Mouse (Mus musculus) right cerebral cortex, postnatal 36 days (tissue): ENCODE results near the gene Tac2.
"Not testable (repeated sequence)": the region's sequence is repeated elsewhere in the genome, so short reads cannot be mapped to it uniquely, and the experiment has no call there.

Source experiments
- DNase-seq, 2 experiments: peaks; one replicate each; pipeline ENCODE4 v3.0.0; 2022; ENCODE audit warnings: low spot score in 2 of 2, mixed read lengths in 1 of 2

Gene Tac2

DNA sequence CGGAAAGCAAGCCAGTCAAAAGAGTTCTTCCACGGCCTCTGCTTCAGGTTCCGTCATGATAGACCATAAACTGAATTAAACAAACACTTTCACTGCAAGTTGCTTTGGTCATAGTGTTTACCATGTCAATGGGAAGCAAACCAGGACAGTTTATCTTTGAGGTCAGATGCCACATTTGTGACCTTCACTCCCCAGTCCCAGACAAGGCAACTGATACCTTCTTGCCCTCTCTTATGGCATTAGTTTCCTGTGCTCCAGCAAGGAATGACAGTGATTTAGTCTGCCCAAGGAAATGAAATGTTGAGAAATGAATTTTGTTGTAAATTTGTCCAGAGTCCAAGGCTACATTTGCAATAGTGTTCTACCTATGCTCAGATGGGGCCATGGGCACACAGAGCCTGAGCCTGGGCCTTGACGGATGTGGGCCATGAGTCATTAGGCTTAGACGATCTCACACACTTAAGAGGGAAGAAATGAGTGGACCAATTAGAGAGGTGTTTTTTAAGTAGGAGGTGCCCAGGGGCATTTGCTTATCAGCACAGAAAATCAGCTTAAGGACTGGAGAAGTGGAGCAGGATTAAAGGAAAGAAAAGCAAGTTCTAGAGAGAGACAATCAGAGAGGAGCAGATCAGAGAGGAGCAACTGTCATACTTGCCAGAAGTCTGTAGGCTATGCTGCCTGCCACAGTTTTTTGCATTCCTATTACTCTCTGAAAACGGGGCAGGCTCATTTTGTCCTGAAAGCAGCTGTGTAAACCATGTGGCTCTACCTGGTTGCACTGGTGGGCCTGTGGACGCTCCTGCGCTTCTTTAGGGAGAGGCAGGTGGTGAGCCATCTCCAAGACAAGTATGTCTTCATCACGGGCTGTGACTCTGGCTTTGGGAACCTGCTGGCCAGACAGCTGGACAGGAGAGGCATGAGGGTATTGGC is 35.2 kb downstream of the Tac2 start, which contains the start of the genes Rdh1 and Rdh16f1:
TSS of gene Rdh1 (plus strand) at position 541 of the 930 bp plus-strand sequence.
TSS of gene Rdh16f1 (plus strand) at position 607 of the 930 bp plus-strand sequence.
- no peak for DNase-seq

DNA sequence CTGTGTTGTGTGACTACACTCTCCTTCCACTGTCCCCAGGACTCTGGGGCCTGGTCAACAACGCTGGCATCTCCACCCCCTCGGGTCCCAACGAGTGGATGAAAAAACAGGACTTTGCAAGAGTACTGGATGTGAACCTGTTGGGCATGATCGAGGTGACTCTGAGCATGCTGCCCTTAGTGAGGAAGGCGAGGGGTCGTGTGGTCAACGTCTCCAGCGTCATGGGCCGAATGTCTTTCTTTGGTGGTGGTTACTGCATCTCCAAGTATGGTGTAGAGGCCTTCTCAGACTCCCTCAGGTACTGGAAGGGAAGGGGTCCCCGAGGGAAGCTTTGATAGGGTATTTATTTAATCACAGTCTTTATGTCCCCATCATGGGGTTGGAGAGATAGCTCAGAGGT is 38.6 kb downstream of the Tac2 start:
- not testable (repeated sequence) for DNase-seq

DNA sequence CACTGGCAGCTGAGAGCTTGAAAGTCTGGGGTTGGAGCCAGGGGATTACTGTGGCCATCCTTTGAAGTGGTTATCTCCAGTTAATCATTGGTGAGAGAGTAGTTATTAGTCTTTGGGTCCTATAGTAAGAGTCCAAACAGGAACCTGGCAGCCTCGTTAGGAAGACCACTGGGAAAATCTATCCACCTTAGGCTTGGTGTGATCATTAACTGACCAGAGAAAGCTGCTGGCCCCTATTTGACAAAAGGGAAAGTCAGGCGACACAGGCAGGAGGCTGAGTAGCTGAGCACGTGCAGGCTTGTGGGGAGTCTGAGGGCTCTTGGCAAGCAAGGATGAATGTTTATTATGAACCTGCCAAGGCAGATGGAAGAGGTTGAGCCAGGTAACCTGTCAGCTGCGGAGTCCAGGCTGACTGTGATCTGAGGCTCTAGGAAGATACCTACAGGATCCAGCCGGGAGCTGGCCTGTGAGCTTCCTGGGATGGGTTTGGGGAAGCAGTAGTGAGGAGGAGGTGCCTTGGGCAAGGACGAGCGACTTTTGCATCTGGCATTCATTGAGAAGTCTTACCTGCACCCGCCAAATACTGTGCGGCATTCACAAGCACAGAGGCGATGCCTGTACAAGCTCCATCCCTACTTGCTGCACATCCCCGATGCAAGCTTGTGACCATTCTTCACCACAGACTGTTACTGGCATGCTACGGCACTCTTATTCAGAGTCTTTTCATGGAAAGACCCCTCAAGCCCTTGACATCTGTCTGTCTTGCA is 39.8 kb downstream of the Tac2 start:
- no peak for DNase-seq

DNA sequence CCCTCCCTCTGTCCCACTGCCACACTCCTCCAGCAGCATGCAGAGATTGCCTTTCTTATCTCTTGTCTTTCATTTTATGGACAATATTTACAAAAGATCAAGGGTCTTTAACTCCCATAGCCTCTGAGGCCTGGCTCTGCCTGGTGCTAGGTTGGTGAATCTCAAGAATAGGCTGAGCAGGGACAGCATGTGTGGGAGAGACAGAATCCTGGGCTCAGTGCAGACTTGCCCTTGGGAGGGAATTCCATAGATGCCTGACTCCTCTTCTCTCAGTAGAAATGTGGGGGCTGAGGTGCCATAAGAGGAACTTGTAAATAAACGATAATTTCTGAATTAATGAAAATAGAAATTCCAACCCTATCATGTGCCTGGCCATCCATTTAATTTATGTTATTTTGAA is 42.3 kb downstream of the Tac2 start:
- no peak for DNase-seq

DNA sequence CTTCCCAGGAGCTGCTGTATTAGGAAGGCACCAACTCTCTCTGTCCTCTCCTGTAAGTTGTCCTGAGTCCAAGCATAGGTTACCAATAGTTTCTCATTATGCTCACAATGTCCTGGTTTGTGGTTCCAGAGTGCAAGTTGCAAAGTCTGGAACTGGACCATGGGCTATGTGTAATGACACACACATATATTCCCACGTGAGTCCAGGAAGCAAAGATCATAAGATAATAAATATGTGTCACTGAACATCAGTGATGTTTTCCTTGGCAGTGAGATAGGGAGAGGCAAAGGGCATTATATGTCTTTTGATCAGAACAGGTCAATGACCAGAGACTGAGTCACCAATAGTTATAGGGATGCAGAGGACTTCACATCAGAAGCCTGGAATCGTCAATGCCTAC is 51.7 kb downstream of the Tac2 start, which contains the start of gene Rdh9:
TSS of gene Rdh9 (plus strand) at position 376 of the 400 bp plus-strand sequence.
- no peak for DNase-seq
